Mouse (Mus musculus): Measurements from ENCODE around the gene Dyrk1a. TPM values are rescaled to one million over a fixed set of nuclear protein-coding genes. Genes with fewer than 3 reads are reported as not detected.

Gene Dyrk1a
- polyA plus RNA-seq, 1 experiment from 2014 or later, result 9.5 TPM

DNA sequence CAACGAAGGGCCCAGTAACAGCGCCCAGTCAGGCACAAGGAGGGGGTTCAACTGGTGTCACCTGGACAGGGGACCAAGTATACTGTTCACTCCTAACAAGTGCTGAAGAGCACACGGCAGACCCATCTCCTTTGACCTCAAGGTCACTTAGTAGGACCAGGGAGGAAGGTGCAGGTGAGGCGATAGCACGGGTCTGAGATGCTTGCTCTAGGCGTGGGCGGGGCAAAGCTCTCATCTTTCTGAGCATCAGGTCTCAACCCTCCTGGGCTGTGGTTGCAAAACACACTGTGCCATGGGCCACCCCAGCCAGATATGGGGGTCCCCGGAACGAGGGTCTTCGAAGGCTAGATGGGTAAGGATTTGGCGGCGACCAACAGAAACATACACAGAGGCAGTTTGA lies 153.1 kb downstream of the Dyrk1a start:
- H3K36me3 ChIP-seq, result no peaks in the 10 kb centered on the region
- ATAC-seq (ENCODE audit: low FRiP score), result no peak
- WGBS, result 86% methylated on average over 12 of the region's 12 CpGs

DNA sequence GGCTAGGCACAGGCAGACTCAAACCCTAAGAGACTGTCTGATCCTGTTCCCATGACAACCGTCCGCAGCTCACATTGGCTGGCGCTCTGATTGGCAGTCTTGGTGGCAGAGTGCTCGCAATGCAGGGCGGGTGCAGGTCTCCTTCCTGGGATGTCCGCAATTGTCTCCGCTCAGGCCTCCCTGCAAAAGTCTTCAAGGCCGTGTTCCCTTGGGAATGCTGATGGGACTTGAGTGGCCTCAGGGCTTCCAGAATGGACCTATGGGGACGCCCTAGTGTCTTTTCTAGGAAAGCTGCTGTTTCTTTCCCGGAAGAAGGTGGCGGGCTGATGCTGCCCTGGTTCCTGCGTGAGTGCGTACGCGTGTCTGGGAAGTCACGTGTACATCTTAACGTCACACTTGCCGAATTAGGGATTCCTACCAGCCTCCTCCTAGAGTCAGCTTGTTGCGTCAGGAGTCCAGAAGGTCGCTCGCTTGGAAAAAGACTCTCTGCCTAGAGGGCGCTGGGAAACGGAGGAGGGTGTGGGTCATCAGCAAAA lies 154.3 kb downstream of the Dyrk1a start:
- WGBS, result under 1% methylated on average over 23 of the region's 23 CpGs
- no peaks in the 10 kb centered on the region for H3K27me3 ChIP-seq (replicated peaks)
- no peaks in the 10 kb centered on the region for H3K36me3 ChIP-seq
- 0 out of 2 replicates have a peak, but pooled peaks cover 4% of the 10 kb centered on the region for H3K9me3 ChIP-seq (replicated peaks)
- peak; percentile 95 for ATAC-seq (ENCODE audit: low FRiP score)
- H3K4me1 ChIP-seq, result peaks cover 13% of the 10 kb centered on the region
- H3K4me2 ChIP-seq, result peak overlapping the region; percentile 94
- H3K4me3 ChIP-seq (replicated peaks), result peak overlapping the region; percentile 55
- peak overlapping the region; percentile 51 for H3K9ac ChIP-seq (replicated peaks)
- peak overlapping the region; percentile 94 for H3K27ac ChIP-seq (replicated peaks)

More for the DNA sequence above, 153.1 kb downstream of the Dyrk1a start:
- no peaks in the 10 kb centered on the region for H3K27me3 ChIP-seq (replicated peaks)
- H3K27ac ChIP-seq (replicated peaks), result no peak overlapping the region
- H3K4me3 ChIP-seq (replicated peaks), result no peak overlapping the region
- H3K4me2 ChIP-seq, result no peak overlapping the region
- 0 out of 2 replicates have a peak, but pooled peaks cover 2% of the 10 kb centered on the region for H3K9me3 ChIP-seq (replicated peaks)
- H3K9ac ChIP-seq (replicated peaks), result no peak overlapping the region
- H3K4me1 ChIP-seq, result peaks cover 15% of the 10 kb centered on the region

DNA sequence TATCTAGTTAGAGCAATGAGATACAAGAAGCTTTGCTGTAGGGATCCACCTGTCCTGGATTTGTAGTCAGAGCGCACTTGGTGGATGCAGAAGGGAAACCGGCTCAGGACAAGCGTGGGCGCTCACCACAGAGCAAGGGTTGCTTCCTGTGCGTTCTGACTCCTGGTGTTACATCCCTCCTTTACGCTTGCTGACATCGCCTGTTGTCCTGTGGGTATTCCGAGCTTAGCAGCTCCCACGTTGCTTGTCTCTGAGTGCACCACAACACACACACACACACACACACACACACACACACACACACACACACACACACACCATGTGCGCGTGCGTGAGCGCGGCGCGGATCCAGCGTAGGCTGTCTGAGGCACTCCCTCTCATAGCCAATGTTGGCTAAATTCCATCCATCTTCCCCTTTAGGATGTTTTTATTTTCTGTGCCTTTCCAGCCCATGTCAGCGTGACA lies 155.0 kb downstream of the Dyrk1a start:
- Histone ChIP-seq H3K27me3 (replicated peaks) (no peaks in the 10 kb centered on the region), H3K4me1 (peaks cover 13% of the 10 kb centered on the region), H3K4me2 (peak overlapping the region; percentile 94), H3K9me3 (replicated peaks) (0 out of 2 replicates have a peak, but pooled peaks cover 4% of the 10 kb centered on the region), H3K27ac (replicated peaks) (peak overlapping the region; percentile 94), H3K4me3 (replicated peaks) (peak overlapping the region; percentile 55), H3K9ac (replicated peaks) (peak overlapping the region; percentile 51), H3K36me3 (no peaks in the 10 kb centered on the region)
- peak; percentile 63 for ATAC-seq (ENCODE audit: low FRiP score)
- 2% methylated on average over 18 of the region's 18 CpGs for WGBS

DNA sequence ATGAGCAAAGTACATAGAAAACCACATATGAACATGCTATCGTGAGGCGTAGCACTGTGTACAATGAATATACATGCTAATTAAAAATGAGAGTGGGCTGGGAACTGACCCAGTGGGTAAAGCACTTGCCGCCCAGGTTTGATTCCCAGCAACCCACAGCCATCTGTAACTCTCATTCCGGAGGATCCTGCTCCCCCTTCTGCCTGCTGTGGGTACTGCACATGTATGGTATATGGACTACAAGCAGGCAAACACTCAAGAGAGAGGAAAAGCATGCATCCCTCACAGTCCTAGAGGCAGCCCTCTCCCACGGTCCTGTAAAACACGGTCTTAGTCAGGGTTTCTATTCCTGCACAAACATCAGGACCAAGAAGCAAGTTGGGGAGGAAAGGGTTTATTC lies 159.4 kb downstream of the Dyrk1a start:
- 86% methylated on average over 6 of the region's 6 CpGs for WGBS
- H3K9ac ChIP-seq (replicated peaks), result no peak overlapping the region
- ATAC-seq (ENCODE audit: low FRiP score), result no peak

DNA sequence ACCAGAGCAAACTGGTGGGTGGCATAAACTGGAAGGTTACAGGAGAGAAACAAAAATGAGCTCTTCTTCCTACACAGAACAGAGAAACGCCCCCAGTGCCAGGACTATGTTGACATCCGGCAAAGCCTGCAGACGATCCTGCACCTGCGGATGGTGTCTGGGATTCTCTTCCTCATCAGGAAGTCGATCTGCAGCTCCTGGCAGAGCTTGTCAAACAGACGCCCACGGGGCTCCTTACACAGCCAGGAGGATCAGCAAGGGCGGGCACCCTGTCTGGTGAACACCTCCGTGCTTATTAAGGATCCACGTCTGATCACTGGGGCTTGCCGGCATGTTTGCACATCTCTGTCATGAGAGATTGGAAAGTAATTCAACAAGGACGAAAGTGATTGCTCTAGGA lies 161.2 kb downstream of the Dyrk1a start:
- no peaks in the 10 kb centered on the region for H3K4me1 ChIP-seq
- no peak overlapping the region for H3K9ac ChIP-seq (replicated peaks)
- no peak overlapping the region for H3K4me2 ChIP-seq
- ATAC-seq (ENCODE audit: low FRiP score), result no peak
- no peak overlapping the region for H3K4me3 ChIP-seq (replicated peaks)
- 0 out of 2 replicates have a peak, but pooled peaks cover 4% of the 10 kb centered on the region for H3K9me3 ChIP-seq (replicated peaks)
- H3K27ac ChIP-seq (replicated peaks), result no peak overlapping the region
- no peaks in the 10 kb centered on the region for H3K27me3 ChIP-seq (replicated peaks)
- H3K36me3 ChIP-seq, result no peaks in the 10 kb centered on the region
- WGBS, result 75% methylated on average over 12 of the region's 12 CpGs

More for the DNA sequence above, 159.4 kb downstream of the Dyrk1a start:
- H3K4me2 ChIP-seq, result no peak overlapping the region
- H3K27ac ChIP-seq (replicated peaks), result no peak overlapping the region
- no peaks in the 10 kb centered on the region for H3K36me3 ChIP-seq
- H3K4me3 ChIP-seq (replicated peaks), result no peak overlapping the region
- H3K9me3 ChIP-seq (replicated peaks), result 0 out of 2 replicates have a peak, but pooled peaks cover 4% of the 10 kb centered on the region
- H3K27me3 ChIP-seq (replicated peaks), result no peaks in the 10 kb centered on the region
- peaks cover 8% of the 10 kb centered on the region; the same call in 1 of the 2 replicates for H3K4me1 ChIP-seq

DNA sequence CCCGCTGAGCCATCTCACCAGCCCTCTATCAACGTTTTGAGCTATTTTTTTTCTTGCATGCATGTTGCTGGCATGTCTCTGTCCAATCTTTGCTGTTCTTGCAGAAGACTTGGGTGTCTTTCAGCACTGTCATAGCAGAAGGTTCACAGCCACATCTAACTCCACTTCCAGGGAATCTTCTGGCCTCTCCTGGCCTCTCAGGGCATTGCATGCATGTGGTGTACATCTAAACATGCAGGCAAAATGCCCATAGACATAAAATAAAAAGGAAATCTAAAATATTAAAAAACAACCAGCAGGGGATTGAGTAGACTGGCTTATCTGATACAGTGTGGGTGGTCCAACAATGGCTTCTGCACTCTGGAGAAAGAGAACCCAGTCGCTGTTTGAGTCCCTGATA lies 165.7 kb downstream of the Dyrk1a start:
- Histone ChIP-seq H3K36me3 (no peaks in the 10 kb centered on the region), H3K9me3 (replicated peaks) (no peaks in the 10 kb centered on the region), H3K4me1 (no peaks in the 10 kb centered on the region), H3K27ac (replicated peaks) (no peak overlapping the region), H3K9ac (replicated peaks) (no peak overlapping the region), H3K27me3 (replicated peaks) (no peaks in the 10 kb centered on the region), H3K4me3 (replicated peaks) (no peak overlapping the region), H3K4me2 (no peak overlapping the region)
- ATAC-seq (ENCODE audit: low FRiP score), result no peak
- 67% methylated on average over 3 of the region's 3 CpGs for WGBS

DNA sequence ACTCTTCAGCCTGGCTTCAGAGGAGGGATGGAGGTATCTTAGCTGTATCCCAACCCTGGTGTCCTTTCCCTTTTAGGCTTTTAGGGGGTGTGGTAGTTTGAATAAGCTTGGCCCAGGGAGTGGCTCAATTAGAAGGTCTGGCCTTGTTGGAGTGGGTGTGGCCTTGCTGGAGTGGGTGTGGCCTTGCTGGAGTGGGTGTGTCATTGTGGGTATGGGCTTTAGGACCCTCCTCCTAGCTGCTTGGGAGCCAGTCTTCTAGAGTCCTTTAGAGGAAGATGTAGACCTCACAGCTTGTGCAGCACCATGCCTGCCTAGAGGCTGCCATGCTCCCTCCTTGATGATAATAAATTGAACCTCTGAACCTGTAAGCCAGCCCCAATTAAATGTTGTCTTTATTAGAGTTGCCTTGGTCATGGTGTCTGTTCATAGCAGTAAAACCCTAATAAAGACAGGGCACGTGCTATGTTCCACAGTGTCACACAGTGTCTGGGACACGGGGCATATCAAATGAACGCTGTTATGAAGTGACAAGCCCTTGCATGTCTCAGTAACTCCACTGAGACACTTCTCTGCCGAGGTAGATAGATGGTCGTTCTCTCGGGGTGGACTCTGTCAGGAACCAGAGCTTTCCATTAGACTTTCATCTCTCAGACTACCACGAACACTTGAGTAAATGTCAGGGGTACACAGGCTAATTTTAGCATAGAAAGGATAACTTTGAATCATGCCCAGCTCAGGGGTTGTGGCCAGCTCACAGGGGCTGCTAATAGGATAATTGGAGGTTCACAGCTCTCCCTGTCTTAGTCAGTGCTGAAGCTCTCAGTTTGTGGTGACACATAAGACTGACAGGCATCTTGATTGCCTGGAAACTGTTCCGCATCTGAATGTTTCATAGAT lies 166.9 kb downstream of the Dyrk1a start:
- no peak overlapping the region for H3K9ac ChIP-seq (replicated peaks)
- no peak overlapping the region for H3K4me3 ChIP-seq (replicated peaks)
- H3K27ac ChIP-seq (replicated peaks), result no peak overlapping the region
- H3K4me2 ChIP-seq, result no peak overlapping the region
- no peaks in the 10 kb centered on the region for H3K4me1 ChIP-seq
- H3K36me3 ChIP-seq, result no peaks in the 10 kb centered on the region
- 86% methylated on average over 8 of the region's 8 CpGs for WGBS
- H3K27me3 ChIP-seq (replicated peaks), result no peaks in the 10 kb centered on the region
- ATAC-seq (ENCODE audit: low FRiP score), result no peak
- H3K9me3 ChIP-seq (replicated peaks), result no peaks in the 10 kb centered on the region

DNA sequence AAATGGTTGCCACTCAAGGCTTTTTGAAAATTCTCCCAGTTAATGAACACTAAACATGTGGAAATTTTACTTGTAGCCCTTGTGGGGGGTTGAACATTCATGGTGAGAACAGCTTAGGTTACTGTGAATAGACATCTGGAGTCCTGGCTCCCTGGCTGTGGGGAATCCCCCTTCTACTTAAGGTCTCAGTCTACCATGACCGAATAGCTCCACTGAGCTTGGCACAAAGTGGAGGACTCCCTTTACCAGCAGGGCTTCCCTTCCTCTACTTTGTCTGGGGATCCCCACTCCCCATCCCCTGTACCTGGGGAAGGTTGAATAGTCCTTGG lies 167.5 kb downstream of the Dyrk1a start:
- Histone ChIP-seq H3K4me3 (replicated peaks) (no peak overlapping the region), H3K27ac (replicated peaks) (no peak overlapping the region), H3K36me3 (no peaks in the 10 kb centered on the region), H3K9me3 (replicated peaks) (no peaks in the 10 kb centered on the region), H3K4me2 (no peak overlapping the region), H3K4me1 (no peaks in the 10 kb centered on the region), H3K9ac (replicated peaks) (no peak overlapping the region), H3K27me3 (replicated peaks) (no peaks in the 10 kb centered on the region)
- WGBS, result 96% methylated on average over 1 of the region's 1 CpGs
- no peak for ATAC-seq (ENCODE audit: low FRiP score)

DNA sequence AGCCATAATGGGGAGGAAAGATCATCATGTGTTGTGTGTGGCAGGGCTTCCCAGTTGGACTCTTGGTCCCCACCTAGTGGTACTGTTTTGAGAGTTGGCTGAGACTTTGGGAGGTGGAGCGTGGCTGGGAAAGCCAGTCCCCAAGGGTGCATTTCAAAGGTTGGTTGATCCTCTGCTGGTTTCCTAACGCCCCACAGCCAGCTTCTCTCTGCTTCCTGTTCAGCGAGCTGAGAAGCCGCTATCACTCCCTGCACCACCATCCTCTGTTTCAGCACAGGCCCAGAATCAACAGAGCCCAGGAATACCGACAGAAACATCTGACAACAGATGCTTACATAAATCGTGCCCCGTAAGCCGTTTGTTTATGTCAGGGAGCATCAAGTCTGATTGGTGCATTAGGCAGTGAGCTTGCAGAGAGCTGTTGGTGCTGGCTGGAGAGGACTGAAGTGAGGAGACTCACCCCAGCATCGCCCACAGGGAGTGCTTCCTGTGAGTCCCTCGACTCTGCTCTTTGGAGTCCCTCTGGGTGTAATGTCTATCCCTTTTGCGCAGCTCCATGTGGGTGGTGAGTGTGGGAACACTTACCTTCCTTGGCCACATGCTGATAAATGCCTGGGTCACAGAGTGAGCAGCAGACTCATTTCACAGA lies 174.2 kb downstream of the Dyrk1a start:
- WGBS, result 4% methylated on average over 11 of the region's 11 CpGs

DNA sequence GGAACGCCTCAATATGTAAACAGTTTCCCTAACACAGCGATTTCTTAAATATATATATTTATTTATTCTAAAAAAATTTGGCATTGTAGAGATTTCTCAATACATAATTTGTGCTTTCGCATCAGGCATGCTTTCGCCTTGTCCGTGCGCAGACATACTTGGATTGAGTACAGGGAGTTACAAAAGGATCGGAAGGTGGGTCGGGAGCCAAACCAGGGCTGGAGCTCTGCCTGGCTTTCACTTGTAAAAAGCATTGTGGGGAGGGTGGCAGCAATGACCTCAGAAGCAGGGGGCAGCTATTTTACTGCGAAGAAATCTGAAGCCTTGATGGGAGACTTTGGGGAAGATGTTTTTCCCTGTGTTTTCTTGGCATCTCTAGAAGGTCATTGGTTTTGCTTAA lies 175.2 kb downstream of the Dyrk1a start:
- Histone ChIP-seq H3K9ac (replicated peaks) (no peak overlapping the region), H3K36me3 (no peaks in the 10 kb centered on the region), H3K27me3 (replicated peaks) (no peaks in the 10 kb centered on the region), H3K4me3 (replicated peaks) (no peak overlapping the region), H3K4me1 (peaks cover 9% of the 10 kb centered on the region), H3K27ac (replicated peaks) (no peak overlapping the region), H3K9me3 (replicated peaks) (no peaks in the 10 kb centered on the region), H3K4me2 (no peak overlapping the region)
- ATAC-seq (ENCODE audit: low FRiP score), result no peak
- 67% methylated on average over 9 of the region's 9 CpGs for WGBS

More for the DNA sequence above, 174.2 kb downstream of the Dyrk1a start:
- H3K27me3 ChIP-seq (replicated peaks), result no peaks in the 10 kb centered on the region
- no peak overlapping the region for H3K4me3 ChIP-seq (replicated peaks)
- ATAC-seq (ENCODE audit: low FRiP score), result peak; percentile 35; the same call in 1 of the 2 replicates
- H3K9me3 ChIP-seq (replicated peaks), result no peaks in the 10 kb centered on the region
- H3K9ac ChIP-seq (replicated peaks), result no peak overlapping the region
- H3K27ac ChIP-seq (replicated peaks), result no peak overlapping the region
- H3K4me2 ChIP-seq, result peak overlapping the region; percentile 41
- peaks cover 9% of the 10 kb centered on the region for H3K4me1 ChIP-seq
- H3K36me3 ChIP-seq, result no peaks in the 10 kb centered on the region
